Mouse (Mus musculus) lung, postnatal 0 days (tissue): ENCODE measurements at regions not wholly inside any gene's neighbourhood (a gene's known extent, or its start where the extent isn't known, plus 50 kb on each side); places are given as distances from the start of the nearest gene placed in this dataset.

ENCODE experiments used
- ATAC-seq: fragments of 200-750 bp; cut with Nextera tagmentation; 2 replicates; pipeline ENCODE4 v1.8.0; 2017; ENCODE audit warnings: moderate library complexity
- DNase-seq: peaks from one replicate; pipeline ENCODE4 v3.0.0-alpha.2; 2016; ENCODE audit warnings: low spot score
- H3K27ac ChIP-seq: fragments of 300-500 bp; sonication (generic); 2 replicates; pipeline ENCODE4 v1.5.1; 2014; ENCODE audit warnings: antibody characterized with exemption, mild to moderate bottlenecking, low read length, mixed read lengths
- H3K27me3 ChIP-seq: fragments of 300-500 bp; sonication (generic); replicated peaks from 2 replicates; pipeline ENCODE4 v1.6.1; 2014; ENCODE audit warnings: low read length, mixed read lengths; ENCODE audit not compliant: insufficient read depth
- H3K36me3 ChIP-seq: fragments of 300-500 bp; sonication (generic); 2 replicates; pipeline ENCODE4 v1.6.1; 2014; ENCODE audit warnings: low read length, mixed read lengths; ENCODE audit not compliant: insufficient read depth
- H3K4me1 ChIP-seq: fragments of 300-500 bp; sonication (generic); 2 replicates; pipeline ENCODE4 v1.6.1; 2014; ENCODE audit warnings: antibody characterized with exemption, low read depth, low read length, mixed read lengths; ENCODE audit not compliant: insufficient read depth
- H3K4me2 ChIP-seq: fragments of 300-500 bp; sonication (generic); replicated peaks from 2 replicates; pipeline ENCODE4 v1.6.1; 2014; ENCODE audit warnings: low read depth, mild to moderate bottlenecking, low read length, moderate library complexity, mixed read lengths
- H3K4me3 ChIP-seq: fragments of 300-500 bp; sonication (generic); 2 replicates; pipeline ENCODE4 v1.5.1; 2014; ENCODE audit warnings: low read depth, low read length
- H3K9ac ChIP-seq: fragments of 300-500 bp; sonication (generic); replicated peaks from 2 replicates; pipeline ENCODE4 v1.6.1; 2014; ENCODE audit warnings: low read depth, mild to moderate bottlenecking
- H3K9me3 ChIP-seq: fragments of 300-500 bp; sonication (generic); 2 replicates; pipeline ENCODE4 v1.6.1; 2016; ENCODE audit warnings: low read length, mixed read lengths
- CTCF ChIP-seq: IDR thresholded peaks from 2 replicates; pipeline ENCODE4 v1.5.1; 2016; ENCODE audit warnings: antibody characterized with exemption, mild to moderate bottlenecking
- EP300 ChIP-seq: IDR thresholded peaks from 2 replicates; pipeline ENCODE4 v1.6.1; 2016; ENCODE audit warnings: antibody characterized with exemption, mild to moderate bottlenecking, control low read depth
- WGBS: fragments of 180-500 bp; shearing (Covaris S2); extraction: QIAGEN DNeasy Blood & Tissue Kit; methylation state at CpG from one replicate; pipeline ENCODE4 v1.1.7; 2014; 5-methylcytosine and 5-hydroxymethylcytosine counted together

GRCm38 (mm10) chr9:75955082-75955481 is 59.6 kb upstream of the Hmgcll1 start:
- no peaks in the 10 kb centered on the region for H3K36me3 ChIP-seq
- H3K4me1 ChIP-seq: peaks cover 3% of the 10 kb centered on the region; the same call in 1 of the 2 replicates
- 31% methylated on average over 3 of the region's 3 CpGs for WGBS
- no peak overlapping the region for H3K27ac ChIP-seq
- no peak overlapping the region for H3K9ac ChIP-seq
- H3K4me2 ChIP-seq: no peak overlapping the region
- H3K9me3 ChIP-seq: no peaks in the 10 kb centered on the region
- peak; percentile 76 for TF ChIP-seq EP300
- no peak for TF ChIP-seq CTCF
- H3K4me3 ChIP-seq: no peak overlapping the region
- DNase-seq (peak; percentile 53), ATAC-seq (peak; percentile 58)
- no peaks in the 10 kb centered on the region for H3K27me3 ChIP-seq

- no peak for TF ChIP-seq EP300
- TF ChIP-seq CTCF: no peak
- no peak for ATAC-seq
These were observed 58.3 kb upstream of the Hmgcll1 start for GRCm38 (mm10) chr9:75956370-75956769.

GRCm38 (mm10) chr9:75958720-75959339 is 55.8 kb upstream of the Hmgcll1 start:
- no peak overlapping the region for H3K4me2 ChIP-seq
- no peak for DNase-seq
- no peaks in the 10 kb centered on the region for H3K9me3 ChIP-seq
- no peaks in the 10 kb centered on the region for H3K36me3 ChIP-seq
- H3K9ac ChIP-seq: no peak overlapping the region
- no peaks in the 10 kb centered on the region for H3K27me3 ChIP-seq
- H3K27ac ChIP-seq: no peak overlapping the region
- ATAC-seq: no peak
- H3K4me1 ChIP-seq: peaks cover 3% of the 10 kb centered on the region; the same call in 1 of the 2 replicates
- WGBS: 64% methylated on average over 5 of the region's 5 CpGs
- TF ChIP-seq EP300: no peak
- TF ChIP-seq CTCF: no peak
- H3K4me3 ChIP-seq: no peak overlapping the region

More at GRCm38 (mm10) chr9:75956370-75956769, 58.3 kb upstream of the Hmgcll1 start:
- no peak overlapping the region for H3K4me3 ChIP-seq
- H3K4me2 ChIP-seq: no peak overlapping the region
- no peak overlapping the region for H3K9ac ChIP-seq
- H3K27me3 ChIP-seq: no peaks in the 10 kb centered on the region
- H3K36me3 ChIP-seq: no peaks in the 10 kb centered on the region
- no peak for DNase-seq
- H3K9me3 ChIP-seq: no peaks in the 10 kb centered on the region
- H3K4me1 ChIP-seq: peaks cover 3% of the 10 kb centered on the region; the same call in 1 of the 2 replicates
- H3K27ac ChIP-seq: no peak overlapping the region

- Histone ChIP-seq H3K4me1 (peaks cover 3% of the 10 kb centered on the region; the same call in 1 of the 2 replicates), H3K4me2 (no peak overlapping the region), H3K27ac (no peak overlapping the region), H3K27me3 (no peaks in the 10 kb centered on the region), H3K4me3 (no peak overlapping the region), H3K9me3 (no peaks in the 10 kb centered on the region), H3K9ac (no peak overlapping the region), H3K36me3 (no peaks in the 10 kb centered on the region)
- WGBS: 24% methylated on average over 3 of the region's 3 CpGs
- TF ChIP-seq EP300 (peak; percentile 57; the same call in 1 of the 2 replicates), CTCF (no peak)
- DNase-seq: peak; percentile 71
- ATAC-seq: peak; percentile 72
These were observed 54.9 kb upstream of the Hmgcll1 start for GRCm38 (mm10) chr9:75959775-75960174.

- no peaks in the 10 kb centered on the region for H3K9me3 ChIP-seq
- ATAC-seq (no peak), DNase-seq (peak; percentile 20)
- WGBS: 47% methylated on average over 8 of the region's 8 CpGs
- no peak overlapping the region for H3K9ac ChIP-seq
- H3K4me3 ChIP-seq: no peak overlapping the region
- peaks cover 3% of the 10 kb centered on the region; the same call in 1 of the 2 replicates for H3K4me1 ChIP-seq
- no peaks in the 10 kb centered on the region for H3K27me3 ChIP-seq
- H3K36me3 ChIP-seq: no peaks in the 10 kb centered on the region
- H3K4me2 ChIP-seq: no peak overlapping the region
- H3K27ac ChIP-seq: no peak overlapping the region
- TF ChIP-seq CTCF (no peak), EP300 (no peak)
These were observed 53.9 kb upstream of the Hmgcll1 start for GRCm38 (mm10) chr9:75960587-75961349.
